Mouse (Mus musculus): Measurements from ENCODE around the gene 1810010H24Rik. TPM values are rescaled to one million over a fixed set of nuclear protein-coding genes. Genes with fewer than 3 reads are reported as not detected.

The 1810010H24Rik gene
- 1 to 10 TPM; 2.4 to 2.7 TPM for polyA plus RNA-seq (2017; shearing (Covaris generic))

DNA sequence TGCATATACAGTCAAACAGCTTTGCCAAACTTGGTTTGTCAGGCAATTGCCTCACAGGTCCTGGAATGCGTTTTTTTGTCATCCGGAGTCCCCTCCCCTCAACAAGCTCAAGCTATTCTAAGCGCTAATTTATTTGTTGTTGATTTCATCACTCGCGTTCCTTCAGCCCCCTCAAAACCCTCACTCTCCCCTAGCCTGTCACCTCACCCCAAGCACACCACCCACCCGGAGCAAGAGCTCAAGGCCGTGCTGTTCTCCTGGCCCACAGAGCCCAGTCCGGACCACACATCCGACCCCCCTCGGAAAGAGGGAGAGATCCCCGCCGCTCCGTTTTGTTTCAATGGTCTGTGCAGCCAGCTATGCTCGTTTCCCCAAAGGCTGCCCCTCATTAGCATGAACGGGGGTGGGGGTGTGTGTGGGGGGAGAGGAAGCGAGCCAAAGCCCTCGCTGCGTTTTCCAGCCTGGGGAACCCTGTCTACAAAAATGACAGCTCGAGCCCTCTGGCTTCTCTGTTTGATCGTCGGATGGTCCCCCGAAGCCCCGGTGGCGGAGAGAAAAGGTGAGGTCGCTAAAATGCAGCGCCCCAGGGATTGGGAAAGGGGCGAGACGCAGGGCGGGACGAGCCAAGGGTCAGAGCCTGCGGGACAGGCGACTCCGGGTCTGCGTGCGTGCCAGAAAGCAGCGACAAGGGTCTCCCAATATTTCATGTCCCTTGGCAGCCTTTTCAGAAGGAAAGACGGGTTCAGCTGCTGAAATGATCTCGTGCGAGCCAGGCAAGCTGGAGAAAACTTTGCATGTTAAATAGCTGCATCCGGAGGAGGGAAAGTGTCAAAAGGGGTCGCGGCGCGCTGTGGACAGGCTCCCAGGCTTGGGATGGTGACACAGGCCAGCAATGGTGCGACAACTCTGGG lies at the start of gene 1810010H24Rik:
Gene 1810010H24Rik (plus strand): TSS at position 271 of the 911 bp plus-strand sequence.

DNA sequence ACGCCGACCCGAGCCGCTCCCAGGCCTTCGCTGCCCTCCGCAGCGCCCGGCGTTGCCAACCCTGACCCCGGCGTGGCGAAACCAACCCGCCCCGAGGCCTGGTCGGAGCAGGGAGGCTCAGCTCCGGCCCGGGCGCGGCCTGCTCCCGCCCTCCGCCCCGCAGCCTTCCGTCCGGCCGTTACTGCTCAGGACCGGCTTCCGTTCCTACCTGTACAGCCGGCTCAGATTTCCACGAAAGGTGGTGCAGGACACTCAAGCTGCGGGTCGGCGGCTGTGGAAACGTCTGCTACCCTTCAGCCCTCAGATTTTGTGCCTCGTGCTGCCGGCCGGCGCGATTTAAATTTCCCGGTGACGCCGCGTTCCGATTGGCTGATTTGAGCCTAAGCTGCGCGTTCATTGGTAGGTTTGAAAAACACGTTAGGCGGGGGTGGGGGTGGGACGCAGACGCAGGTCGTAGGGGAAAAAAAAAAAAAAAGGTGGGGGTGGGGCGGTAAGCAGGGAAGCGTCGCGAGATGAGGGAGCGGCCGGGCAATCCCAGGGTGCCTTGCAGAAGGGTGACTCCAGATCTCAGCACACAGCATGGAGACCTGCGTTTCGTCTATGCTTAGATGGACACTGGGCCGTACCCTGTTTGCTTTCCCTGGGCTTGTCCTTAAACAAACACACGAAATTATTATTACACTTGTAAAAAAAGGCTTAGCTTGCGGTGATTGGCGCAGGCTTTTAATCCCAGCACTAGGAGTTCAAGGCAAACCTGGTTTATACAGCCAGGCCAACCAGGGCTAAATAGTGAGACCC lies 26.1 kb upstream of the 1810010H24Rik start, which contains the start of gene Kpna2:
Gene Kpna2 (minus strand): TSS at position 391 of the 798 bp plus-strand sequence.

Other genes starting within 250 kb of the 1810010H24Rik start
- 10 to 100 TPM; 17.2 to 21.6 TPM for gene Polg2, start 246.1 kb upstream of the 1810010H24Rik start, polyA plus RNA-seq (2017; shearing (Covaris generic))
- gene Ddx5, start 236.5 kb upstream of the 1810010H24Rik start, polyA plus RNA-seq (2017; shearing (Covaris generic)) = 100 to 1,000 TPM; 830 to 917 TPM
- gene Cep95, start 236.4 kb upstream of the 1810010H24Rik start, polyA plus RNA-seq (2017; shearing (Covaris generic)) = 10 to 100 TPM; 43.1 to 48.4 TPM
- gene Smurf2, start 105.0 kb upstream of the 1810010H24Rik start, polyA plus RNA-seq (2017; shearing (Covaris generic)) = 10 to 100 TPM; 20.0 to 33.9 TPM
- 10 to 100 TPM; 59.7 to 73.1 TPM for gene Kpna2, start 26.1 kb upstream of the 1810010H24Rik start, polyA plus RNA-seq (2017; shearing (Covaris generic))
- gene Bptf, start 106.4 kb downstream of the 1810010H24Rik start, polyA plus RNA-seq (2017; shearing (Covaris generic)) = 10 to 100 TPM; 19.9 to 20.5 TPM
- gene Nol11, start 163.7 kb downstream of the 1810010H24Rik start, polyA plus RNA-seq (2017; shearing (Covaris generic)) = 10 to 100 TPM; 54.3 to 57.1 TPM

All from inflammation-experienced regulatory T-cells (primary cell).